Mouse (Mus musculus) left cerebral cortex, adult 18-20 months (tissue): ENCODE results near the gene Brdt. TPM values are rescaled to one million over a fixed set of nuclear protein-coding genes. Genes with fewer than 3 reads are reported as not detected.
A peak's percentile ranks its signal among the peaks of the same experiment; 100 is the strongest.
"Not testable (repeated sequence)": the region's sequence is repeated elsewhere in the genome, so short reads cannot be mapped to it uniquely, and the experiment has no call there.

ENCODE experiments used
- DNase-seq, 2 experiments: peaks; one replicate each; pipeline ENCODE4 v3.0.0; 2021 to 2022; ENCODE audit warnings: low spot score in 2 of 2, mixed read lengths in 1 of 2
- total RNA-seq, 2 experiments: library from RNA; stranded (reverse); gene quantifications; 2 replicates each; pipeline ENCODE4 v1.2.3; 2021

The Brdt gene
- total RNA-seq, 2 experiments from 2014 or later = 16.4 to 16.6 TPM

- peak; percentile 18 to 32 for DNase-seq
Observed at GRCm38 (mm10) chr5:107320703-107321102, 10.3 kb upstream of the Brdt start.

DNA sequence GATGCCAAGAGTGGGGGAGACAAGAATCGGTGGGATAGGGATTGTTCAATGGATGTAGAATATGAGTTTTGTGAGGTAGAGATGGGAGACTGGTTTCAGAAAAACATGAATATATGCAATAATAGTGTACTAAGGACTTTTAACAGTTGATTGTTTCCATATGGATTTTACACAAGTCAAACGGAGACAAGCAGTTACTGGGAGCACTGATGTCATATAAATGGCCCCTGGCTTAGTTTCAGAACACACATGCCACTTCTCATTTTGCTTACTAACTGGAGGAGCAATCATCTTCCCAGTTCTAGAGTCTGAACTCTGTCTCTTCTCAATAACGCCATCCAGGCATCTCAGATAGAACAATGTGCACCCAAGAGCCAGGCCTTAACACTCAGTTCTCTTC, 9.4 kb downstream of the Brdt start:
- DNase-seq = no peak

- no peak for DNase-seq
Observed at GRCm38 (mm10) chr5:107342891-107343290, 11.9 kb downstream of the Brdt start.

GRCm38 (mm10) chr5:107346214-107346613, 15.3 kb downstream of the Brdt start:
- DNase-seq = no peak

- DNase-seq = no peak
Observed at GRCm38 (mm10) chr5:107352566-107352965, 21.6 kb downstream of the Brdt start.

DNA sequence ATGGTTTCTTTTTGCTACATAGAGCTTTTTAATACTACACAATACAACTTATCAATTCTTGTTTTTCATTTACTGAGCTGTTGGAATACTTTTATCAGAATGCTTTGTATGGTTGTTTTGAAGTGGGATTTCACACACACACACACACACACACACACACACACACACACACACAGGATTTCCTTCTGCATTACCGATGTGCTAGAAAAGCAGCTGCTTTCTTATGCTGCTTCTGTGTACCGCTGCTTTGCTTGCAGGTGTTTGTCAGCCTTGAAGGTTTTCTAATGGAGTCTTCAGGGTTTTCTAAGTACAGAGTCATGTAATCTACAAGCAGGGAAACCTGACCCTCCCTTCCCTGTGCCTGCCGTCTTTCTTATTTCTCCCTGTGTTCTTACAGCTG, 23.0 kb downstream of the Brdt start:
- DNase-seq = no peak

GRCm38 (mm10) chr5:107355801-107356200, 24.8 kb downstream of the Brdt start:
- no peak for DNase-seq

GRCm38 (mm10) chr5:107357723-107358122, 26.8 kb downstream of the Brdt start:
- no peak for DNase-seq

DNA sequence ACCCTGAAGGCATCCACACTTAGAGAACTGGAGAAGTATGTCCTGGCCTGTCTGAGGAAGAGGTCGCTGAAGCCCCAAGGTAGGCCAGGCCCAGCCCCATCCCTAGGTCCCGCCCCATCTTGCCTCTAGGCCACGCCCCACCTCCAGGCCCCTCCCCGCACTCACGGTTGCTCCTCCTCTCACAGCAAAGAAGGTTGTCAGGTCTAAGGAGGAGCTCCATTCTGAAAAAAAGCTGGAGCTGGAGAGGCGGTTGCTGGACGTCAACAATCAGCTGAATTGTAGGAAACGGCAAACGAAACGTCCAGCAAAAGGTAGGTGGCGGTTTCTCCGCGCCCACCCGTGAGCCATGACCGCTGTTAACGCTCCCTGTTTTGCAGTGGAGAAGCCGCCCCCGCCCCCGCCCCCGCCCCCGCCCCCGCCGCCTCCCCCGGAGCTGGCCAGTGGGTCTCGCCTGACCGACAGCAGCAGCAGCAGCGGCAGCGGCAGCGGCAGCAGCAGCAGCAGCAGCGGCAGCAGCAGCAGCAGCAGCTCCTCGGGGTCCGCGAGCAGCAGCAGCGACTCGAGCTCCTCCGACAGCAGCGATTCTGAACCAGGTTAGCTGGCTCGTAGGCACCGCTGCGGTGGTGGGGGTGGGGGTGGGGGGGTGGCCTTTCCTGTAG, 28.6 kb downstream of the Brdt start:
- DNase-seq = peak; percentile 85 to 89

DNA sequence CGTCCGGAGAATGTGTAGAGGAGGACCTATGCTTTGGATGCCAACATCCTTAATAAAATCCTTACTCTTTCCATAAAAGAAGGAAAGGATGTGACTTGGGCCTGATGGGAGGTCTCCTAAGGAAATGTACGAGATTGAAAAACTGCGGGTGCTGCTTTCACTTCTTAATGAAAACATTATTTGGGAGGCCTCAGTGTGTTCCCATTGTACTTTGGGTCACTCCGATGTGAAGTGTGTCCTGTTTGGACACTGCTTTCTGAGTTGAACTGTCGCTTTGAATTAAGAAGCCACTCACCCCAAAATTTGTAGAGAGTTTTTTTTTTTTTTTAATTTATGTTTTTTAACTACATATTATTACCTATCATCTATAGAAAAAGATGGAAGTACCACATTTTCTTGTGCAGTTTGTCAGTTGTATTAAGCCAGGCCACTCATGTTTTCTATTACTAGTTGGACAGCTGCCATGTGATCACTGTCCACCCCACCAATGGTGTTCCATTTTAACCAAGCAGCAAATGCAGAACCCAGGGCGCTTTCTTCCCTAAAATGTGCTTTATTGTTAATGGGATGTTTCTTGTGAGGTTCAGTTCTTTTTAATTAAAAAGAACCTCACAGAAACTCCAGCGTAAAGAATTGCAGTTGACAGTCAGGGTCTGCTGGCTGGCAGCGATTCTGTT, 29.2 kb downstream of the Brdt start:
- DNase-seq = no peak

- no peak for DNase-seq
Observed at GRCm38 (mm10) chr5:107370040-107370439, 39.1 kb downstream of the Brdt start.

DNA sequence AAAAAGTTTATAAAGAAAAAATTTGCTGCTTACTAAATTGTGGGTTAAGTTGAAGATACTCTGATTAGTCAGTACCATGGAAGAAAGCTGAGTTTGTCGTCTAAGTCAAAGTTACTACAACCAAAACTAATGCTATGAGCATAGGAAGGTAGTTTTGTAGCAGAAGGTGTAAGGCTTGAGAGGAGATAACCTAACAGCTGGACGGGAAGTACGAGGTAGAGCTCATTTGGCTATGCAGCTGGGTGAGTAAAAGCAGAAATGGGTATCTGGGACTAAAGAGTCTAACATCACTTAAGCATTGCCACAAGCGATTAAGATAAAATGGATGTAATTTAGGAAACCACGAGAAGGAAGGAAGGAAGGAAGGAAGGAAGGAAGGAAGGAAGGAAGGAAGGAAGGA, 40.4 kb downstream of the Brdt start:
- DNase-seq = no peak

DNA sequence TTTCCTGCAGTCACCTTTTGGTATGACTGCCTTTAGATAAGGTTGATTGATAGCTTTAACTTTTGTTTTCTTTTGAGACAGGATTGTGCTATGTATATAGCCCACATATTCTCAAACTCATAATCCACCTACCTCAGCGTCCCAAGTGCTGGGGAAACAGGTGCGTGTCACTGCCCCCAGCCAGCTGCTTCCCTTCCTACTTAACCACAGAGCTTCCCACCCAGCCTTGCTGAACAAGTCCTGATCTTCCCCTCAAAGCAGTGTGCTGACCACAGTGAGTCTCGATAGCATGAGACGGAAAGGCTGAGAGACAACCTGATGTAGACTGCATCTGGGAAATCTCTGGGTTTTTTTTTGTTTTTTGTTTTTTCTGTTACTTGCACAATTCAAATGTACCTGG, 42.3 kb downstream of the Brdt start:
- DNase-seq = no peak

- DNase-seq = not testable (repeated sequence)
Observed at GRCm38 (mm10) chr5:107386448-107386847, 55.5 kb downstream of the Brdt start.

DNA sequence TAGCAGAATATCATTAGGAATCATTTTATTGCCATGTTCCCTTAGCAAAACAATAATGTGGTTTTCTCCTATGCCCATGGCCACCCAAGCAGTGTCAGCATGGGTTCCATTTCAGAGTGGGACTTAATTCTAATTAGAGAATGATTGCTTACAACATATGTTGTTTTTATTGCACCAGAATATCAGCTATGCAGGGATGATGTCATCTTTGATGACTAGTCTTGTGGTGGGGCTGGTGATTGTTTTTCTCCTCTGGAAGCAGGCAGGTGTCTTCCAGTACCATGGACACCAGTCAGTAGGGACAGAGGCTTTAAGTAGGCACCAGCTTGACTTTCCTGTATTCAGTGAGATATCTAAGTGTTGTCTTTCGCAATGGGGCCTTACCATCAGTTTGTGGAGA, 56.8 kb downstream of the Brdt start:
- no peak for DNase-seq

- DNase-seq = no peak
Observed at GRCm38 (mm10) chr5:107389373-107389772, 58.4 kb downstream of the Brdt start.

DNA sequence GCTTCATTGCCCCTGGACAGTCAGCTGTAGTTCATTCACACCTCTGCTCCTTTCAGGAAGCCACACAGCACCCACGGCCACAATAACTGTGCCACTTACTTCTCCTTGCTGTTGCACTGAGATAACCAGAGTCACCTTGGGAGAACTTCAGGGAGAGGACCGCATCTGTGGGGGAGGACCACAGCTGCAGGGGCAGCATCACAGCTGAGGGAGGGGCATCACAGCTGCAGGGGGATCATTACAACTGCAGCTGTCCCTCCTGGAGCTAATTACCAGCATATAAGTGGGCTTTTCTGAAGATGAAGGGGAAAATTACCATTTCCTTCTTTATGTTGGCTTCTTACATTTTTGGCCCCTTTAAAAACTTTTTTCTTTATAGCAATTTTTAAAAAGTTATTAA, 63.5 kb downstream of the Brdt start:
- no peak for DNase-seq

DNA sequence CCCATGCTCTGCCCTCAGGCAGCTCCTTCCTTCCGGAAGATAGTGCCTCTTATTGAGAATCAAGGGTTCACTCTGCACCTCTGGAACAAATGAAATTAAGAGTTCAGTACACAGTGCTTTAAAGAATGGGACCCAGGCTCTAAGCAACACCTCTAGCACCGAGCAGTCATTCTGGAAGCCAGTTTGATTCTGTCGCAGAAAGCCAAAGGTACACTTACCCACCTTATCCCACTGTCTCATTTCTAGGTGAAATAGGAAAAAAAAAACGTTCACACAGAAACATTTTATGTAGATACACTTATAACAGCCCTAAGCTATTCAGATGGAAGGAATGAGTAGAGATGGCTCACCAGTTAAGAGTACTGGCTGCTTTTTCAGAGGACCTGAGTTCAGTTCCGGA, 71.5 kb downstream of the Brdt start, which contains the start of gene Ephx4:
Ephx4 (plus strand) TSS at position 301 of the 400 bp plus-strand sequence.
- DNase-seq = no peak

- DNase-seq = peak; percentile 30 to 64
Observed at GRCm38 (mm10) chr5:107403011-107403946, 72.3 kb downstream of the Brdt start.

DNA sequence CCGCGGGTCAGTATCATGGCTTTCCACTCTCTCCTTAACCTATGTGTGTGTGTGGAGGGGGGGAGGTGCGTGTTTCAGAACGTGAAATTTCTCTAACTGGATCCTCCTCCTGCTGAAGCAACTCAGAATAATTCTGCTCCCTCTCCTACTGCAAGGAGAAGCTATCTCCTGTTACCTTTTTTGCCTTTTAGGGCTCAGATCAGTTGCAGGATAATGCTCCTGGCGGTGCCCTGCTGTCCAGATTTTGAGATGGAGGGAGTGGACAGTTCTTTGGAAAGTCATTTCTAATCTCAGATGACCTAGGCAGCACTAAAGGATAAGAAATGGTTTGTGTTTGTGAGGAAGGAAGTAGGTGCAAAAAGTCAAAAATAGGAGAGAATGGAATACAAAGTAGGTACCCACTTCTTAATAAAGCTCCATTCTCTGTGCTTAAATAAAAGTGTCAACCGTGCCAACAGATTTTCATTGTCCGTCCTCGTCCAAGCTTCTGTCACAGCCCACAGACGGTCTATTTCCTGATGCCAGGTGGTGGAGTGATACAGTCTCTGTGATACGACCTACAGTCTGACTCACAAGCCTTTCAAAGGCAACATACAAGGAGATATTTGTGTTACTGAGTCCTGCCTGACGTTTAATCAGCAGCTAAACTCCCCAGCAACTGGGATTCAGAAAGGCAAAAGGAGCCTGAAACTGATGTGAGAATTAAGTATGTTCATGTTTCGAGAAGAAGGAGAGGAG, 73.2 kb downstream of the Brdt start:
- peak; percentile 65 to 71 for DNase-seq

DNA sequence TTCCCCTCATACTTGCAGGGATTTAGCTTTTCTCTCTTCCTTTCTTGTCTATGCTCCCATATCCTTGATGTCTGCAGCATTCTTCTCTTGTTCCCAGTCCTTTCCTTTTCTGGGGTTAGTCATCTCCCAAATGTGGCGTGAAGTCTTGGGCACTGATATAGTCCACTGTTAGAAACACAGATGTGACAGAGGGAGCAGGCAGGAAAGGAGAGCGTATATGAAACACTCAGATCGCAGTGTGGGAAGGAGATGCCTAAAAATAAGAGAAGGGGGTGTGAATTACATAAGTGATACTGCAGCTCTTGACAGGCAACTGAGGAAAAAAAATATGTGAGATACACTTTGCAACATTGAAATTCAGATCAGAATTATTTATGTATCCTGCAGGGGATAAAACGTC, 74.4 kb downstream of the Brdt start:
- peak; percentile 54 to 67 for DNase-seq
